Mouse (Mus musculus): ENCODE measurements around the gene Cep83.

Cep83 gene

GRCm38 (mm10) chr10:94780618-94781262 lies 92.3 kb downstream of the Cep83 start:
- DNase-seq: no peak

- DNase-seq: peak; percentile 12
Observed at GRCm38 (mm10) chr10:94789205-94789604, 100.8 kb downstream of the Cep83 start.

GRCm38 (mm10) chr10:94793914-94794313 lies 105.5 kb downstream of the Cep83 start:
- no peak for DNase-seq

- DNase-seq: no peak
Observed at GRCm38 (mm10) chr10:94794666-94795244, 106.3 kb downstream of the Cep83 start.

- no peak for DNase-seq
Observed at GRCm38 (mm10) chr10:94798128-94798527, 109.7 kb downstream of the Cep83 start.

GRCm38 (mm10) chr10:94799485-94800239 lies 111.2 kb downstream of the Cep83 start:
- DNase-seq: no peak

GRCm38 (mm10) chr10:94800677-94801354 lies 112.4 kb downstream of the Cep83 start:
- DNase-seq: no peak

- DNase-seq: no peak
Observed at GRCm38 (mm10) chr10:94804029-94804908, 115.8 kb downstream of the Cep83 start.

- no peak for DNase-seq
Observed at GRCm38 (mm10) chr10:94804909-94805220, 116.4 kb downstream of the Cep83 start.

GRCm38 (mm10) chr10:94807323-94807722 lies 118.9 kb downstream of the Cep83 start:
- DNase-seq: no peak

- DNase-seq: no peak
Observed at GRCm38 (mm10) chr10:94808275-94808674, 119.8 kb downstream of the Cep83 start.

- no peak for DNase-seq
Observed at GRCm38 (mm10) chr10:94809946-94810472, 121.6 kb downstream of the Cep83 start.

- no peak for DNase-seq
Observed at GRCm38 (mm10) chr10:94811907-94812851, 123.7 kb downstream of the Cep83 start.

GRCm38 (mm10) chr10:94818127-94818526 lies 129.7 kb downstream of the Cep83 start:
- DNase-seq: no peak

- no peak for DNase-seq
Observed at GRCm38 (mm10) chr10:94818781-94819665, 130.6 kb downstream of the Cep83 start.

GRCm38 (mm10) chr10:94823971-94824760 lies 135.7 kb downstream of the Cep83 start:
- no peak for DNase-seq

- DNase-seq: no peak
Observed at GRCm38 (mm10) chr10:94825951-94826350, 137.5 kb downstream of the Cep83 start.

GRCm38 (mm10) chr10:94826436-94826835 lies 138.0 kb downstream of the Cep83 start:
- DNase-seq: no peak

GRCm38 (mm10) chr10:94827325-94827724 lies 138.9 kb downstream of the Cep83 start:
- no peak for DNase-seq
